Mouse (Mus musculus) macrophage (primary cell): ENCODE results near the gene Defa28. TPM values are rescaled to one million over a fixed set of nuclear protein-coding genes. Genes with fewer than 3 reads are reported as not detected.
"Not testable (repeated sequence)": the region's sequence is repeated elsewhere in the genome, so short reads cannot be mapped to it uniquely, and the experiment has no call there.

Source experiments
- H3K27ac ChIP-seq: fragments of 350-480 bp; formaldehyde crosslinking; 2 replicates; pipeline ENCODE4 v1.9.0; 2021
- H3K36me3 ChIP-seq: fragments of 350-480 bp; formaldehyde crosslinking; 2 replicates; pipeline ENCODE4 v1.9.0; 2021; ENCODE audit errors: inconsistent target
- H3K4me3 ChIP-seq: fragments of 350-480 bp; formaldehyde crosslinking; 2 replicates; pipeline ENCODE4 v1.9.0; 2021; ENCODE audit errors: inconsistent target
- H3K79me2 ChIP-seq: fragments of 350-480 bp; formaldehyde crosslinking; 2 replicates; pipeline ENCODE4 v1.9.0; 2021; ENCODE audit errors: inconsistent target
- whole genome bisulfite sequencing: methylation state at CpG from one replicate; pipeline ENCODE4 v1.1.7; 2026; ENCODE audit warnings: inconsistent platforms; ENCODE audit not compliant: missing documents; 5-methylcytosine and 5-hydroxymethylcytosine counted together
- polyA plus RNA-seq: library from polyadenylated mRNA; stranded (reverse); fragments of 250-400 nt; gene quantifications from 3 replicates; pipeline ENCODE4 v1.2.4, GENCODE M21; 2018; ENCODE audit warnings: inconsistent platforms
- total RNA-seq, 78 experiments: library from RNA; depleted of rRNA; stranded (reverse); fragments of 250-400 nt; gene quantifications; 1 replicate in 9 of 78; 2 replicates in 24 of 78; 3 replicates in 43 of 78; 4 replicates in 2 of 78; pipeline ENCODE4 v1.2.4; 2018; ENCODE audit warnings: inconsistent platforms in 56 of 78

Defa28 gene
- not detected for total RNA-seq (2018; cell fraction: chromatin; rRNA removed)
- total RNA-seq (2018; cell fraction: cytosol; rRNA removed): not detected
- total RNA-seq (2018; cell fraction: nucleus; rRNA removed): not detected
- polyA plus RNA-seq: not detected in 3 replicates

GRCm38 (mm10) chr8:21582706-21583105, at the start of gene Defa28:
Gene Defa28 (plus strand): TSS chr8:21583006.
- no CpG with 5 or more reads among the region's 1 CpGs for WGBS
- not testable (repeated sequence) for H3K79me2 ChIP-seq, H3K4me3 ChIP-seq, H3K27ac ChIP-seq, H3K36me3 ChIP-seq

GRCm38 (mm10) chr8:21565086-21565485, 17.7 kb upstream of the Defa28 start, which contains the start of gene Defa37:
Gene Defa37 (plus strand): TSS chr8:21565386.
- no CpG with 5 or more reads among the region's 1 CpGs for WGBS
- not testable (repeated sequence) for H3K79me2 ChIP-seq, H3K27ac ChIP-seq, H3K36me3 ChIP-seq, H3K4me3 ChIP-seq

DNA sequence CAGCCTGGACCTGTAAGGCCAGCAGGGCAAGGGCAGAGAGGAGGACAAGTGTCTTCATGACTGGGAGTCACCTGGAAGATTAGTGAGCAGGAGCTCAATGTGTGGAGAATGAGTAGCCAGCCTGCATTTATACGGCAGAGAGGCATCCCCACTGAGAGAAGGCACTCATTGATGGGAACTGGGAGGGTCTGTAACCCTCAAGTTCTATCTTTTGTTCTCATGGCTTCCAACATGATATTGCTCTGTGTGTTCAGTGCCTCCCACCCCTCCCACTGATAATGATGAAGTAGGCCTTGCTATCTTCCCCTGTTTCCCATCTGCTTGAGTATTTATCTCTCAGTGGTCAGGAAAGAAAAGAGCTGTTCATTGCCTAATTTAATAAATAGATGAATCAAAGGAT, 11.6 kb downstream of the Defa28 start, which contains the start of gene Gm7861:
Gene Gm7861, minus strand, starts transcription at position 101 of the 400 bp plus-strand sequence.
- not testable (repeated sequence) for H3K79me2 ChIP-seq, H3K27ac ChIP-seq, H3K36me3 ChIP-seq, H3K4me3 ChIP-seq
- no CpG with 5 or more reads among the region's 1 CpGs for WGBS

- H3K79me2 ChIP-seq, H3K27ac ChIP-seq, H3K4me3 ChIP-seq, H3K36me3 ChIP-seq: not testable (repeated sequence)
- no CpG with 5 or more reads among the region's 1 CpGs for WGBS
These were observed 35.1 kb downstream of the Defa28 start, which contains the start of gene Defa26 for GRCm38 (mm10) chr8:21617883-21618282. Gene Defa26 (plus strand): TSS chr8:21618183.

Other genes starting within 250 kb of the Defa28 start
- gene Defa2, start 204.5 kb upstream of the Defa28 start, polyA plus RNA-seq: not detected in 3 replicates
- gene Defa33, start 191.2 kb upstream of the Defa28 start, polyA plus RNA-seq: not detected in 3 replicates
- gene Defa36, start 155.6 kb upstream of the Defa28 start, polyA plus RNA-seq: not detected in 3 replicates
- gene Gm7849, start 126.4 kb upstream of the Defa28 start, polyA plus RNA-seq: not detected in 3 replicates
- gene Defa20, start 73.7 kb upstream of the Defa28 start, polyA plus RNA-seq: not detected in 3 replicates
- not detected in 3 replicates for gene Defa32, start 54.0 kb upstream of the Defa28 start, polyA plus RNA-seq
- gene Defa37, start 17.6 kb upstream of the Defa28 start, polyA plus RNA-seq: not detected in 3 replicates
- not detected in 3 replicates for gene Gm7861, start 11.5 kb downstream of the Defa28 start, polyA plus RNA-seq
- not detected in 3 replicates for gene Defa26, start 35.2 kb downstream of the Defa28 start, polyA plus RNA-seq
- not detected in 3 replicates for gene Defa17, start 72.8 kb downstream of the Defa28 start, polyA plus RNA-seq
- not detected in 3 replicates for gene Defa34, start 82.8 kb downstream of the Defa28 start, polyA plus RNA-seq
- not detected in 3 replicates for gene AY761184, start 120.6 kb downstream of the Defa28 start, polyA plus RNA-seq
- gene Defa24, start 151.5 kb downstream of the Defa28 start, polyA plus RNA-seq: not detected in 3 replicates
- not detected in 3 replicates for gene Defb50, start 240.5 kb downstream of the Defa28 start, polyA plus RNA-seq